Mouse (Mus musculus) skeletal muscle tissue, adult 2 months (tissue): ENCODE measurements around the gene Zfp426.

Experiments used
- DNase-seq: peaks from one replicate; pipeline ENCODE4 v3.0.0-alpha.2; 2012; ENCODE audit warnings: low read depth, low spot score

The Zfp426 gene

DNA sequence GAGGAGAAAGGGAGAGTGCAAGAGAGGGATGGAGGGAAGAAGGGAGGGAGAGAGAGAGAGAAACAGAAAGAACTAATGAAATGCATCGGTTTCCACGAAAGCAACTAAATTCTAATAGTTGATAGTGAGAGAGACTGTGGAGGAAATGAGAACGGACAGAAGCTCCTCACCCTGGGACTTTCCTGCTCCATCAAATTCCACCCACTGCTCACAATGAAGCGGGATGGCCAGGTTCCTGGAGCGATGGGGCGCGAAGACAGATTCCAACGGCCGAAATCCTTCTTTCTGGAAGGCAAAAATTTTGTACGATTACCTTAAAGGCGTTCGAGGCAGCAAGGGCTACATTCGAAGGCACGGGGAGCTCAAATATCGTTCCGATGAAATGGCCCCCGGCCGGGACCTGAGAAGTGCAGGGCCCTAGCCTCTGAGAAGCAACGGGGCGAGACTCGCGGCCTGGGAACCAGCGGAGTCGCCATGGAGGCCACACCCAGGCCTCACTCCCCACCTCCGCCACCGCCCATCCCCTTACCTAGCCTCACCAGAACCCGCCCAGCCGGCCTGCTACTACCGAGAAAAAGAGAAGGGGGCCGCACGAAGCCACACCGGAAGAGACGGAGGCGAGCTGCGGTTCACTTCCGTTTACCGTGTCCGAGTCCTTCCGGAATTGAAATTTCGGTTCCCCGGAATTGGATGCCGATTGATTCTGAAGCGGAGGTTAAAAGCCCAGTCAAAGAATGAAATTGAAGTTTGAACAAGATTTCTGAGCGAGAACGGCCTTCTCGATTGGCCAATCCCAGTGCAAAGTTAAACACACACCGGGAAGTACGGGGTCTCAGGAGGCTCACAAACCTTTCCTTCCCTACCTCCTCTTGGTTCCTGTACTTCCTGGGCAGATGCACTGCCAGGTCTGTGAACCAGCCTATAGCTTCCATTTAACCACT, 32.9 kb downstream of the Zfp426 start, which contains the start of gene Zfp26:
Gene Zfp26, minus strand, starts transcription at position 786 of the 941 bp plus-strand sequence.
- peak; percentile 31 for DNase-seq

DNA sequence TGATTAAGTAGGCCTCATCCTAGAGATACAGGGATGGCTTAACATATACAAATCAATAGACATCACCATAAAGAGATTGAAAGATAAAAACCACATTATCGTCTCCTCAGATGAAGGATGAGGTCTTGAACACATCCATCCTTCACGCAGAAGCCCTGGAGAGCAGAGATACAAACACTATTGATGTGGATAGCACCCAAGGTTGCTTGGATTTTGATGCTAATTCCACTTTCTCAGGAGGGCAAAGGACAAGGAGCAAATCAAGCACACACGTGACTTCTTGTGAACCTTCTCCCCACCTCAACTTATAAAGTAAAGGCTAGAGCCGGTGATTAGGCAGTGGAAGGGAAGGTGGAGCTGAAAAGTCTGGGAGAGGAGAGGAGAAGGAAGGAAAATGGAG, 38.9 kb downstream of the Zfp426 start:
- DNase-seq = no peak

DNA sequence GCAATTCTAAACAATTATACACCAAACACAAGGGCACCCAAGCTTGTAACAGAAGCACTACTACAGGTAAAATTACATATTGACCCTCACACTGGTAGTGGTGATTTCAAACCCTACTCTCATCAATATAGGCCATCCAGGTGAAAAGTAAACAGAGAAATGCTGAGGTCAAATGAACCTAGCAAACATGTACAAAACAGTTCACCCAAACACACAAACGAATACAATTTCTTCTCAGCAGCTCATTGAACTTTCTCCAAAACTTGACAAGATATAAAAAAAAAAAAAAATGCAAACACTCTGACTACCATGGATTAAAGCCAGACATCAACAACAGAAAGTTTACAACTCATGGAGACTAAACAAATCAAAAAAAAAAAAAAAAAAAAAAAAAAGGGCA, 41.1 kb downstream of the Zfp426 start:
- DNase-seq = no peak

DNA sequence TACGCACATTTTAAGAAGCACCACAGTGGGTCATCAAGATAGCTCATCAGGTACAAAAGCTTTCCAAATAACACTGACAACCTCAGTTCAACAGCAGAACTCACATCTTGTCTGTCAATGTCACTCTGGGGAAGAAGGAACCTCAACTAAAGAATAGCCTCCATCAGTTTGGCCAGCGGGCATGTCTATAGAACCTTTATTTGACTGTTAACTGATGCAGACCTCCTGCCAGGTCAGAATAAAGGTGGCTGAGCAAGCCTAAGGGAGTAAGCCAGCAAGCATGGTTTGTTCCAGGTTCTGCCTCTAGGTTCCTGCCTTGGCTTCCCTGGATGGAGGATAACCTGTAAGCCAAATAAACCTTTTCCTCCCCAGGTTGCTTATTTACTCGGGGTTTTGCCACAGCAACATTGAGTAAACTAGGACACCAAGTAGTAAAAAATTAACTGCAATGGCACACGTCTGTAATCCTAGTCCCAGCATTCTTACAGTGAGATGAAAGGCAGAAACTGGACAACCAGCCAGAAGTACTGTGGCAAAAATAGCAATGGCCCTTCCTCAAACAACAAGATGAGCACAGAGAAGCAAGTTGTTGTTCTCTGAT, 49.3 kb downstream of the Zfp426 start:
- DNase-seq = no peak

DNA sequence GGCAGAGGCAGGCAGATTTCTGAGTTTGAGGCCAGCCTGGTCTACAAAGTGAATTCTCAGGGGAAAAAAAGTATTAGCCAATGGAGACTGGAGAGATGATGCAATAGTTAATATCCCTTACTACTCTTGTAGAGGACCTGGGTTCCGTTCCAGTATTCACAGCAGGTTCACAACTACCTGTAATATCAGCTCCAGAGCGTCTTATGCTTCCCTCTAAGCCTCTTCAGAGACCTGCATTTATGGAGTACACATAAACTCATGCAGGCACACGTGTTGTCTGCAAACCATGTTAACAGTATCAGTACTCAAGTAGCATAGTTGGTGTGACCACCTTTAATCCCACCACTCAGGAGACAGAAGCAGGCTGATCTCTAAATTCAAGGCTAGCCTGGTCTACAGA, 62.5 kb downstream of the Zfp426 start:
- DNase-seq = no peak
